Mouse (Mus musculus): ENCODE data around the gene Fam92b.

GRCm38 (mm10) chr8:120124836-120125389 lies 52.4 kb downstream of the Fam92b start:
- TF ChIP-seq CTCF (conservative IDR thresholded peaks at IDR 0.05; ENCODE audit: low read length), result no peak
- no peak for TF ChIP-seq NANOG (IDR thresholded peaks at IDR 0.05; ENCODE audit: borderline replicate concordance, low read length)
- no peak for TF ChIP-seq POU5F1 (IDR thresholded peaks at IDR 0.05; ENCODE audit: borderline replicate concordance, low read length)

Measured in E14TG2a.4 (cell line).